Mouse (Mus musculus) megakaryocyte-erythroid progenitor cell, adult 5-6 weeks (primary cell): ENCODE data around the gene Gm20716. TPM values are rescaled to one million over a fixed set of nuclear protein-coding genes. Genes with fewer than 3 reads are reported as not detected.
A peak's percentile ranks its signal among the peaks of the same experiment; 100 is the strongest.

ENCODE experiments used
- ATAC-seq: replicated peaks from 2 replicates; pipeline ENCODE4 v1.8.0; 2016; ENCODE audit warnings: mild to moderate bottlenecking, inconsistent platforms; ENCODE audit not compliant: severe bottlenecking, poor library complexity, low FRiP score, low TSS enrichment
- total RNA-seq, 2 experiments: library from RNA; stranded (forward) in 1 of 2; stranded (reverse) in 1 of 2; fragments of 200-1000, 215-1000 nt in 1 of 2; fragments of >200 nt in 1 of 2; fragmentation: Nextera tagmentation in 1 of 2; gene quantifications; 2 replicates each; pipeline ENCODE4 v1.2.3; 2014 to 2017

The Gm20716 gene
- total RNA-seq, 2 experiments from 2014 or later, result 35.4 to 43.2 TPM

DNA sequence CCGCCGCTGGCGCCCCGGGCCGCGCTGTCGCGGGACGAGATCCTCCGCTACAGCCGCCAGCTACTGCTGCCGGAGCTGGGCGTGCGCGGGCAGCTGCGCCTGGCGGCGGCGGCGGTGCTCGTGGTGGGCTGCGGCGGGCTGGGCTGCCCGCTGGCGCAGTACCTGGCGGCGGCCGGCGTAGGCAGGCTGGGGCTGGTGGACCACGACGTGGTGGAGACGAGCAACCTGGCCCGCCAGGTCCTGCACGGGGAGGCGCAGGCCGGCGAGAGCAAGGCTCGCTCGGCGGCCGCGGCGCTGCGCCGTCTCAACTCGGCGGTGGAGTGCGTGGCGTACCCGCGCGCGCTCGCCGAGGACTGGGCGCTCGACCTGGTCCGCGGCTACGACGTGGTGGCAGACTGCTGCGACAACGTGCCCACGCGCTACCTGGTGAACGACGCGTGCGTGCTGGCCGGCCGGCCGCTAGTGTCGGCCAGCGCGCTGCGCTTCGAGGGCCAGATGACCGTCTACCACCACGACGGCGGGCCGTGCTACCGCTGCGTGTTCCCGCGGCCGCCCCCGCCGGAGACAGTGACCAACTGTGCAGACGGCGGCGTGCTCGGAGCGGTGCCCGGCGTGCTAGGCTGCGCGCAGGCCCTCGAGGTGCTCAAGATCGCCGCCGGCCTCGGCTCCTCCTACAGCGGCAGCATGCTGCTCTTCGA is 758 bp upstream of the Gm20716 start:
- ATAC-seq, result peak; percentile 34

- peak; percentile 48 for ATAC-seq
These were observed 793 bp downstream of the Gm20716 start for GRCm38 (mm10) chr2:168229116-168230025.

- no peak for ATAC-seq
These were observed 6.8 kb downstream of the Gm20716 start for GRCm38 (mm10) chr2:168223326-168223725.

DNA sequence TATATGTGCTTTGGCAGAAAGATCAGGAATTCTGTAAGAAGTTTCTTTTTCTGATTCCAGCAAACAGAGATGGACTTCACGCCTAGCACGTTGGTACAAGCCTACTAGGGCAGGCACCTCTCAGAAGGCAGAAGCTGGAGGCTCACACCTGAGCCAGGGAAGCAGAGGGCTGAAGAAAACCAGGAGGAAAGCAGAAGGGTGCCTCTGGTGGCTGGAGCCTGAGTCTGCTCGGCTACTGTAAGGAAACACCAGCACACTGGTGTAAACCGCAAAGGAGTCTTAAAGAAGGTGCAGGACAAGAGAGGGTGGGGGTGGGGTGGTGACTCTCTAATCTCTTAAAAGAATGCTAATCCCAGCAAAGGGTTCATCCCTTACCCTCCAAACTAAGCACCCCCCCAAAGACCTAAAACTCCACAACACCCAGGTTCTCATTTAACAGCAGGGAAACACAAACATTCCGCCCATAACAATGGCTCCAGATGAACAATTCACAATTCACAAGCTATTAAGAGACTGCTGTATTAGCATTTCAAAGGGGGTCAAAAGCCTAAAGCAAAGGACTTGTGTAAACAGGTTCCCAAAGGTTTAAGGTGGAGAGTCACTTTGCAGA is 16.3 kb downstream of the Gm20716 start:
- peak; percentile 69 for ATAC-seq

- no peak for ATAC-seq
These were observed 22.3 kb downstream of the Gm20716 start for GRCm38 (mm10) chr2:168207883-168208282.

- ATAC-seq, result peak; percentile 87
These were observed 23.2 kb downstream of the Gm20716 start, which contains the start of gene Adnp for GRCm38 (mm10) chr2:168206725-168207644. Adnp (minus strand) TSS chr2:168207112.

DNA sequence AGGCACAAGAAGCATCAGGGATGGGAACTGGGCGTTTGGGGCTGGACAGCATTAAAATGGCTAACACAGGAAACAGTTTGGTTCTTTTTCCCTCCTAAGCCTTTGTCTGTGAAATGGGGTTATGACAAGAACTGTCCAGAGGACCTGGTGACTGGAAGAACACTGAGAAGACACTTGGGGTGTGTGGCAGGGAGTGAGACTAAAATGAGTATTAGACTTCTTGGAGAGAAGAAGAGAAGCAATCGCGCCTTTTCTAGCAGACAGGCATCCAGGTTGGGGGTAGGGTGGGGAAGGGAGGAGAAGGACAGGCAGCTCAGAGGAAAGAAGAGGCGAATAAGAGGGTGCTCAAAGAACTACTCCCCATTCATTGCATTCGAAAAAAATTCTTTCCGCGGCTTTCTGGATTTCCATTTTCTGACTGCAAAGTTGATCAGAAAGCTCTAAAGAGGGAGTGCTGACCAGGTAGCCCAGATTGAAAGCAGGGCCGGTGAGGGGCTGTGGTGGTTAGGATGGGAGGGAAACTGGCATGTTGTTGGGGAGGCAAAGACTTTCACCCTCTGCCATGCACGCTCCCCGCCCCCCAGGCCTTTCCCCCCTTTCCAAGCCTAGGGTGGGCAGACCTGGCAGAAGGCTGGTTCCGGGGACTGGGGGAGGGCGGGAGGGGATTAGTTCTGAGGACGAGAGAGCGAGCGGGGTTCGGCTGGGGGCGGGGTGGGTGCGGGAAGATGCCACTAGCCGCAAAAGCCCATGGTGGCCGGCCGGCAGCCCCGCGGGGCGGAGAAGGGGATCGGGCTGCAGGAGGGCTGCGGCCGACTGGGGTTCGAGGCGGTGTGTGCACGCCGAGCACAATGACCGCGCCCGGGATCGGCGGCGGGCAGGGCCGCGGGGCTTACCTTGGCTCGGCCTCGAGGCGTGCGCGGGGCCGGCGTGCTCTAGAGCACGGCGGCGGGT is 24.2 kb downstream of the Gm20716 start:
- ATAC-seq, result peak; percentile 14

DNA sequence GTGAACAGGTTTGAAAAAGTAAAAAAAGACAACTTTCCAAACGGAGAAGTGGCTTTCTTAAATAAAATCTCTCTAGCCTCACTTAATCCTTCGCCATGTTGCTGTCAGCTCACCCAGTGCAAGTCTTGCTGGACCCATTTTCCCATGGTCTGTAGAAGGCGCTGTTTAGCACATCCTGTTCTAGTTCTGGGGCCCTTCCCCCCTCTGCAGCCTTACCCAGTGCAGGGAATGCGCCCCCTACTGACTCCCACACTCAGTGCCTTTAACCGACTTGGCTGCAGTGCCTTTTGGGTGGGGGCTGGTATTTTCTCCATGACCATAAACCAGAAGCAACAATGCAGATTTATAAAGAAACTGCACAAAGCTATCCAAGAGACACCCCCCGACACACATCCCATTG is 24.9 kb downstream of the Gm20716 start:
- peak; percentile 70 for ATAC-seq

DNA sequence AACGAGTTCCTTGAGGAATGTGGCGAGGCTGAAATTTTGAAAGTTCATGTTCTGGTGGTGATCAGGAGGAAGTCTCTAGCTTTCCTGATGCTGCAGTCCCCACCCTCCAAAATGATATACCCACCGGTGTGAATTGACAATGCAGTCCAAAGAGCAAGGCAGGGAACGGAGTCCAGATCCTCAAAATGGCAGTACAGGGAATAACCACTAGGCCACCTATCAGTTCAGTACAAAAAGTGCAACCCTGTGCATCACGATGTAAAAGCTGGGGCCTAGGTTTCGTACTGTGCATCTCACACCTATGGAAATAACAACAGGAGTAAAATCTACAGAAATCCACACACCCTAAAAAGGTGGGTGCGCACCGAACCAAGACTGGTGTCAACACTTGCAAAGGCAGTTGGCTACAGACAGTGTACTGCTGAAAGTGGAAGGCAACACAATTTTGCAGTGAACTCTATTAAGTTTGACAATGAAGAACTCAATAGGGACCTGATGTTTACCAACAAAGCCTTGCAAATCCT is 25.6 kb downstream of the Gm20716 start:
- no peak for ATAC-seq

DNA sequence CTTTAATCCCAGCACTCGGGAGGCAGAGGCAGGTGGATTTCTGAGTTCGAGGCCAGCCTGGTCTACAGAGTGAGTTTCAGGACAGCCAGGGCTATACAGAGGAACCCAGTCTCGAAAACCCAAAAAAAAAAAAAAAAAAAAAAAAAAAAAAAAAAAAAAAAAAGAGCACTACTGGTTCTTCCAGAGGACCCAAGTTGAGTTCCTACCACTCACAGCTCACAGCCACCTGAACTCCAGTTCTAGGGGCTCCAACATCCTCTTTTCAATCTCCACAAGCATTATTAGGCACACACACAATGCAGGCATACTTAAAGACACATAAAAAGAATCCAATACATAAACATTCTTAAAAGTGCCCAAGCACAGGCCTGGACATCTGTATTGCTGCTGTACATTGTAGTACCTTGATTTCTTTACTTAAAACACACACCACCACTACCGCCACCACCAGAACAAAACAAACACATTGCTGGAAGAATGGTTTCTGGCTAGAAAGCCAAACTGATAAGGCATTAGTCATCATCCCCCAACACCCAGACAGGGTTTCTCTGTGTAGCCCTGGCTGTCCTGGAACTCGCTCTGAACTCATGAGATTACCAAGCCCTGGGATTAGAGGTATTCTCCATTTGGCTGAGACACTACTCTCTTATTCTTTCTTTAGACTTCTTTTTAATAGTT is 30.0 kb downstream of the Gm20716 start:
- ATAC-seq, result peak; percentile 42; the same call in 1 of the 2 replicates

GRCm38 (mm10) chr2:168199476-168199875 is 30.7 kb downstream of the Gm20716 start:
- ATAC-seq, result no peak

GRCm38 (mm10) chr2:168198421-168198820 is 31.7 kb downstream of the Gm20716 start:
- no peak for ATAC-seq

GRCm38 (mm10) chr2:168195721-168196120 is 34.4 kb downstream of the Gm20716 start:
- ATAC-seq, result no peak

- ATAC-seq, result no peak
These were observed 36.5 kb downstream of the Gm20716 start for GRCm38 (mm10) chr2:168193685-168194084.

- no peak for ATAC-seq
These were observed 38.3 kb downstream of the Gm20716 start for GRCm38 (mm10) chr2:168191856-168192255.

DNA sequence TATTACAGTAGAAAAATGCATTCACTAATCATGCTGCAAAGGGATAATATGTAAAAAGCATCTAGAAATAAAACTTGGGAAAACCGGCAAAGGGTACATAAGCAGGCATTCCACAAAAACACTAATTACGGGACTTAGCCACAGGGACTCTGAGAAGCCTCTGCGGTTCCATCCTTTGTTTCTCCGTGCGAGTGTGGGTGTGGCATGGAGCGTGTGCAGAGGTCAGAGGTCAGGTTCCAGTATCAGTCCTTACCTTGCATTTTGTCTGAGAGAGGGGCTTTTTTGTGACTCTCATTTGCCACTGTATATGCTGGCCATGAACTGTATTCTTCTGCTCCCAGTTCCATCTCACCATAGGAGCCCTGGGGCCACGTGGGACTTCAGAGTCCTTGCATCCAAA is 54.2 kb downstream of the Gm20716 start:
- ATAC-seq, result no peak

DNA sequence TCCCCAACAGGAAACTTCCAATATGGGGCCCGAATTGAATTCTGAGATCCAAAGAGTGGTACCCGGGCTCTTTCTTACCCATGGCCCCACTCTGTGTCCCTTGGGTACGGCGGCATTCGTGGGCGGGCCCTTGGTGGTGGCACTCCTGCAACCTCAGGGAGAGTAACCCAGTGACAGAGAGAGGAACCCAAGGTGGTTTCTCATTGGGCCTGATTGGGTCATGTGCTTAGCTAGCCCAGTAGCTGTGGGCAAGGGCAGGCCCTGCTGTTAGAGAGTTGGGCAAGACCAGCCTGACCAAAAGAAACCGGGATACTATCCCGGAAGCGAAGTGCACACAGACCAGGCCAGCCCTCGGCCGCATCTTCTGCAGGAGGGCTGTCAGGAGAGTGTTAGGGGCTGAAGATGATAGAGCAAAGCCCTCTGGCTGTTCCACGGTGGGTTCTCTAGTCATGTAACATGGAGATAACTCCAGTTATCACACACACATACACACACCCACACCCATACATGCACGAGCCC is 59.9 kb downstream of the Gm20716 start:
- peak; percentile 98 for ATAC-seq
